In genomic region chr10:19176249-19176648, GRCm38 (mm10) we compare ENCODE assay signal across 20 mouse cellular contexts.
A peak's percentile ranks its signal among the peaks of the same experiment; 100 is the strongest.
DNase-seq lines count a peak whose midpoint lies in the region; ATAC-seq and TF ChIP-seq lines count a peak whose summit lies in the region.
"Had no signal": no experiment of that assay in that cellular context is flagged by ENCODE, and none has a peak within 500 bp of the region (broad histone marks: within the 10 kb centered on the region; RNA-seq: fewer than 3 reads in every experiment).

No protein-coding gene starts in this region.

- 87% methylated on average over 3 of the region's 3 CpGs for WGBS in kidney, adult 2 months
- 85% methylated on average over 3 of the region's 3 CpGs for WGBS in limb, embryonic 10.5 days

- H3K27me3 ChIP-seq in kidney, adult 2 months (replicated peaks; ENCODE audit: control insufficient read depth, insufficient read depth, low read length), result no peaks in the 10 kb centered on the region
- H3K27me3 ChIP-seq in limb, embryonic 10.5 days (ENCODE audit: low read depth, poor library complexity, severe bottlenecking), result no peaks in the 10 kb centered on the region
- H3K27me3 ChIP-seq: embryonic facial prominence, embryonic 12.5 days; embryonic facial prominence, embryonic 15.5 days; hindbrain, embryonic 12.5 days; hindbrain, embryonic 15.5 days had no signal

- no peak for TF ChIP-seq CTCF in kidney, adult 2 months (conservative IDR thresholded peaks at IDR 0.05; ENCODE audit: insufficient read depth, insufficient read length, low read depth, low read length)

- peak; percentile 18 for ATAC-seq in CD4-positive, CD25-positive, alpha-beta regulatory T cell, adult 4 months
- ATAC-seq: forebrain, embryonic 14.5 days; forebrain, postnatal 0 days had no signal

- no peaks in the 10 kb centered on the region for H3K9me3 ChIP-seq in limb, embryonic 10.5 days (replicated peaks)
- H3K9me3 ChIP-seq: embryonic facial prominence, embryonic 12.5 days; embryonic facial prominence, embryonic 15.5 days; hindbrain, embryonic 12.5 days; hindbrain, embryonic 15.5 days had no signal

- DNase-seq in thymus, postnatal 0 days (ENCODE audit: low spot score), result peak; percentile 86
- no peak for DNase-seq in thymus, postnatal 25 days
- peak; percentile 47 to 54 for DNase-seq in thymus, postnatal 10 days (ENCODE audit: low spot score in 2 of 2)
- DNase-seq in kidney, adult 2 months, result no peak
- no peak for DNase-seq in limb, embryonic 10.5 days (ENCODE audit: low spot score)
- DNase-seq: adrenal gland, postnatal 10 days; adrenal gland, postnatal 36 days; B cell, adult 2 months; cerebellum, adult 18-20 months; cerebellum, adult 9-11 months; cerebellum, postnatal 25 days; forebrain, postnatal 0 days; gastrocnemius, adult 2 months; gastrocnemius, postnatal 14 days had no signal

- H3K36me3 ChIP-seq in kidney, adult 2 months (ENCODE audit: control insufficient read depth, insufficient read depth, low read length), result no peaks in the 10 kb centered on the region
- H3K36me3 ChIP-seq in limb, embryonic 10.5 days, result no peaks in the 10 kb centered on the region
- H3K36me3 ChIP-seq: embryonic facial prominence, embryonic 12.5 days; embryonic facial prominence, embryonic 15.5 days; hindbrain, embryonic 12.5 days; hindbrain, embryonic 15.5 days had no signal

- 0 out of 2 replicates have a peak, but pooled peaks cover 2% of the 10 kb centered on the region for H3K4me1 ChIP-seq in kidney, adult 2 months (ENCODE audit: control insufficient read depth, insufficient read depth, low read length)
- no peaks in the 10 kb centered on the region for H3K4me1 ChIP-seq in limb, embryonic 10.5 days
- H3K4me1 ChIP-seq: embryonic facial prominence, embryonic 12.5 days; embryonic facial prominence, embryonic 15.5 days; hindbrain, embryonic 12.5 days; hindbrain, embryonic 15.5 days had no signal

- TF ChIP-seq POLR2A in kidney, adult 2 months (IDR thresholded peaks at IDR 0.05; ENCODE audit: low read depth, low read length), result no peak

- no peak overlapping the region for H3K4me3 ChIP-seq in kidney, adult 2 months (ENCODE audit: insufficient read depth, low read depth, low read length)
- H3K4me3 ChIP-seq in limb, embryonic 10.5 days, result no peak overlapping the region
- H3K4me3 ChIP-seq: embryonic facial prominence, embryonic 12.5 days; embryonic facial prominence, embryonic 15.5 days; gastrocnemius, adult 2 months; hindbrain, embryonic 12.5 days; hindbrain, embryonic 15.5 days had no signal

- no peak overlapping the region for H3K27ac ChIP-seq in kidney, adult 2 months (ENCODE audit: insufficient read depth, low read depth, low read length)
- H3K27ac ChIP-seq in limb, embryonic 10.5 days, result no peak overlapping the region
- H3K27ac ChIP-seq: embryonic facial prominence, embryonic 12.5 days; embryonic facial prominence, embryonic 15.5 days; gastrocnemius, adult 2 months; hindbrain, embryonic 12.5 days; hindbrain, embryonic 15.5 days had no signal

Comparison
In these comparisons a context has a peak if more than half of its experiments do, and no peak if none do; other contexts are left out.
1. DNase-seq: peak in thymus, postnatal 0 days (single experiment) and thymus, postnatal 10 days (2 of 2); none in thymus, postnatal 25 days (single experiment), kidney, adult 2 months (single experiment) and limb, embryonic 10.5 days (single experiment).